Mouse (Mus musculus) thymus, adult 2 months (tissue): ENCODE data around the gene Zfp954.

ENCODE experiments used
- CTCF ChIP-seq: fragments of 200-500 bp; IDR thresholded peaks from 2 replicates; pipeline ENCODE4 v1.5.1; 2012; ENCODE audit warnings: mild to moderate bottlenecking, control low read depth, low read length, moderate library complexity, borderline replicate concordance; ENCODE audit not compliant: control insufficient read depth, poor library complexity, insufficient read depth; ENCODE audit errors: extremely low read depth
- POLR2A ChIP-seq: fragments of 200-500 bp; IDR thresholded peaks from 2 replicates; pipeline ENCODE4 v1.6.1; 2012; ENCODE audit warnings: mild to moderate bottlenecking, low read length, control low read depth, moderate library complexity; ENCODE audit not compliant: control insufficient read depth, poor library complexity, insufficient read depth; ENCODE audit errors: extremely low read depth

GRCm38 (mm10) chr7:7108501-7108900, 12.8 kb downstream of the Zfp954 start:
- TF ChIP-seq CTCF: no peak
- no peak for TF ChIP-seq POLR2A
